Mouse (Mus musculus) yolk sac, embryonic 10.5 days (tissue): Measurements from ENCODE around the gene Aqp1.

Source experiments
- DNase-seq: peaks from one replicate; pipeline ENCODE4 v3.0.0-alpha.2; 2017; ENCODE audit warnings: low spot score

Aqp1 gene

DNA sequence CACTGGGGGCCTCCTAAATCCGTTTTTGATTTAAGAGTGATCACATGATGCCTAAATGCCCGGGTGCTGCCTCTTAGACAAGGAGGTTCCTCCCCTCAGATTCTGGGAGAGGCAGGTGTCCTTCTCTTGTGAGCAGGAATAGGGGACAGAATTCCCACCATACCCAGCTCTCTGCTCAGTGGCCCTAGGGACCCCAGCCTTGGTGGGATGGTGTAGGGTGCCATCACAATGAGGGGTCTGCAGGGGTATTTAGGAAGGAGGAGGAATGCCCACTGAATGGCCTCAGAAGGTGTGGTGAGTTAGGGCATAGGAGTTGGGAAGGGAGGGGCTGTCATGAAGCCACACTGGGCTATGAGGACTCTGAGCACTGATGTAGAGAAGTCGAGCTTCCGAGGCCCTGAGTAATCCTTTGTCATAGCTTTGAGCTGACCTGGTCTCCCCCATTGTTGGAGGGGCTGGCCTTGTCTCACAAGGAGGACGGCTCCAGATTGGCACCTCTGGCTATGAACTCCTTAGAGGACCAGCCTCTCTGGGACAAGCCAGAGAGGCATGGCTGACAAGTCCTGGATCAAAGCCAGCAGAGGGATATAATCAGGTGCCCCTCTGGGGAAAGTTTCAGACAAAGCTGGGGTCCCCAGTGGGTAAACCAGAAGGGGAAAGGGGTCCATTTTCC, 4.0 kb upstream of the Aqp1 start:
- no peak for DNase-seq

DNA sequence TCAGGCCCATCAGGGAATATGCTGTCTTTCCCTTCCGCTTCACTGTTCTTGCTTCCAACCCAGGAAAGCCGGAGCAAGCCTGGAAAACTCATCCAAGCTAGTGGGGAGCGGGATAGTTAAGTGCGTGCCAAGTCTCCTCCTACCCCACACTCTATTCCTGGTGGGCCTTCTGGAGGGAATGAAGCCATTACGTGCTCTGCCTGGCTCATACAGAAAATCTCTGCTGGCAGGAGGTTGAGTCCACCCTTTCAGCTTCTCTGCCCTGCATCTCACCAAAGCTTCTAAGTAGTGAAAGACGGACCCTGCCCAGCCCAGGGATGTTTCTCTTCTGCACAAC, 3.5 kb upstream of the Aqp1 start:
- no peak for DNase-seq

DNA sequence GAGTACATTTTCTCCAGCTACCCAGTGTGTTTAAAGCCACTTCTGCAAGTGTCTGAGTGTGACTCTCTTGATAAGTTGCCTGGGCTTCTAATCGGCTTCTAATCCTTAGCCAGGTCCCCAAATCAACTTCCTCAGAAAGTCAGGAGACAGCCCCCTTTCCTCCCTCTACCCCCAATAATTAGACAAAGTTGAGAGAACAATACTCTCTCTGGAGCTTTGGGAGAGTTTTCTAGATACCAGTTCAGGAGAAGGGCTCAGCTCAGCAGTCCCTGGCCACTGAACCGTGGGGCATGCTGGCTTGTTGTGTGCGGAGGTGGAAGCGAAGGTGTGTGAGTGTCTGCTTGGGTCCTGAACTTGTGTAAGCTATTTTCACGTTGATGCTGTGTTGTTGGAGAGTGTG, 1.0 kb downstream of the Aqp1 start:
- DNase-seq, result no peak

DNA sequence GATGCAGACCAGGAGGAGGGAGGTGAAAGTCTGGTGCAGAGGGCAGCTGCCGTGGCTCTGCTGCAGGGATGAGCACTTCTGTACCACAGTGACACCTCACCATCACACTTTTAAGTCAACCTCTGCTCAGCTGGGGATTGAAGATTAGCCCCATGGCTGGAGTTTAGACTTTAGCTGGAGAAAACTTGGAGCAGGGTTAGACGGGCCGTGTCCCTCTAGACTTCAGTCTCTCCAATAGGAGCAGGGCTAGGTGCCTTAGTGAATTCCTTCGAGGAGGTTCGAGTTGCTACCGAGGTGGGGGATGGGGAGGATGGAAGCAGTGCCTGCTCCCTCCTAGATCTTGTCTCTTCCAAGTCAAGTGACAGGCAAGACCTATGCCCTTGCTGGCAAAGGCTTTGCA, 1.8 kb downstream of the Aqp1 start:
- peak; percentile 81 for DNase-seq

DNA sequence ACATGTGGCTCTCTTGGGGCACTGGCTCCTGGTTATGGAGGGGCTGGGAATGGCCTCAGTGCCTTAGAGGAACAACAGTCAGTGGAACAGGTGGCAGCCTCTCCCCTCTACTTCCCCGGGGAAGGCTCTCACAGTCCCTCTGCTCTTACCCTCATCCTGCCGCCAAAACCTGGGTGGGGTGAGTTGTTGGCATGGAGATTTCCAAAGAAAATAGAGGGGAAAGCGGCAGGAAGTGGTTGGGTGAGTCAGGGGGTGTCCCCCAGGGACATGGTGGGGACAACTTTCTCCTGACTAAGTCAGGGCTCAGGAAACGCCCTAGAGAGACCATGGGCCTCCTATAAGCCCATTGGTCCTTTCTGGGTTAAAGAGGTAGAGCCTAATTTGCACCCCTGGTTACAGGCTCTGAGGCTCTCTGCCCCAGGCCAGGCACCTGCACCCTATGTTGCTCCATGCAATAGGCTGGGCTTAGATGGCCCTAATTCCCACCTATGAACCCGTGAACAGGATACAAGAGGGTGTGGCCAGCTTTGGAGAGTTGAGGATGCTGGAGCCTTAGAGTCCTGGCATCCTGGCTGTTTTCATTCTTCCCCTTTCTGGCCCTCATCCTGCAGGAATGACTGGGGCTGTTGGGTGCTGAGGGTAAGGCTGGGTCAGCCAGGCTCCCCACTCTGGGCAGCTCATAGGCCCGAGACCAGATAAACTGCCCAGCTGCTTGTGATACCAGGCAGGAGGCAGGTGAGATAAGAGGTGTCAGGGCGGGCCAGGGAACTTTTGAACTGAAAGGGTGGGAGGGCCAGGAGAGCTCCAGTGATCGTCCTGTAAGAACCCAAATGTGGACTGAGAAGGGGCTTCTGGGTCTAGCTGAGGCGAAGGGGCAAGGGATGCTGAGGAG, 2.9 kb downstream of the Aqp1 start:
- DNase-seq, result no peak

DNA sequence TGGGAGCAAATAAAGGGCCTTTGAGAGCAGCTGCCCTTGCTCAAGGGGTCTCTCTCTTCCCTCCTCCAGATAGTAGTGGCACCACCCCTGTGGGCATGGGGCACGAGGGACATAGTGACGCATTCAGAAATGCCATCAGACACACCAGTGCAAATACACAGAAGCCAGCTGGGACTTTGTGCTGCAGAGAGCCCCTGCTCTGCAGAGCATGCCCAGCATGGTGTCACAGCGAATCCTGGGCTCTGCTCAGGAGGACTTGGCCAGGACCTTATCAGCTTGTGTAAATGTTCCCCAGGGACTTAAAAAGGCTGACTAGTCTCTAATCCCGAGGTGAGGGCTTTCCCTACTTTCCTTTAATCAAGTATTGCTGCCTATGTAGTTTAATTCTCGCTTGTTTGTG, 5.5 kb downstream of the Aqp1 start:
- DNase-seq, result peak; percentile 76

DNA sequence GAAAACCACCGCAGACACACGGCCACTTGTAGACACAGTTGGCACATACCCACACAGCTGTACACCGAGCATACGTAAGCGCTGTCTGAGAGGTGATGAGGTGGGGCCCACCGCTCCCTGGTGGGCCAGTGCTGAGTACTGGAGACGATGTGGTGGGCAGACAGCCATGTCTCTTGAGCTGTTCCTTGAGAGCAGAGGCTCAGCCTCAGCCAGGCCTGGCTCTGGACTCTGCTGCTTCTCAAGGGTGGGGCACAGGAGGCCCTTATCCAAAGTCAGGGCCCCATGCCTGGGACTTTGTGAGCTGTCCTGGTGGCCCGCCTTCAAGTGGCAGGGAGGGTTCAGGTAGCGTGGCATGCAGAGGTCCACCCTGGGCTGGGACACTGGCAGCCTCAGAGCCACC, 6.1 kb downstream of the Aqp1 start:
- no peak for DNase-seq

DNA sequence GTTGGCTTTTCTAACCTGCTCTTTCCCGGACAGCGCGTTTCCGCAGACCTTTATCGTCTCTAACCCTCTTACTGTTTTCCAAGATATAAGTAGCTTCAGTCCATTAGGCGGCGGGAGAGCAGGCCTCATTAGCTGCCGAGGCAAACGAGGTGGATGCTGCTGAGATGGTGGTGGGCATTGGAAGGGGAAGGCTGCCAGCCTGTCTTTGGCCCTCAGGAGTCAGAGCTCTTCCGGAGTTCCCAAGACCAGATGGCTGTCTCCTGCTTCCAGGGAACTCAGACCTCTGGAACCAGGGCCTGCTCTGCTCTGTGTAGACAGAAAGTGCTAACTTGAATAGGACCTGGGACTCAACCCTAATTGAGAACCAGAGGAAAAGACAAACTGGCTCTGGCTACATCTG, 7.2 kb downstream of the Aqp1 start:
- no peak for DNase-seq

DNA sequence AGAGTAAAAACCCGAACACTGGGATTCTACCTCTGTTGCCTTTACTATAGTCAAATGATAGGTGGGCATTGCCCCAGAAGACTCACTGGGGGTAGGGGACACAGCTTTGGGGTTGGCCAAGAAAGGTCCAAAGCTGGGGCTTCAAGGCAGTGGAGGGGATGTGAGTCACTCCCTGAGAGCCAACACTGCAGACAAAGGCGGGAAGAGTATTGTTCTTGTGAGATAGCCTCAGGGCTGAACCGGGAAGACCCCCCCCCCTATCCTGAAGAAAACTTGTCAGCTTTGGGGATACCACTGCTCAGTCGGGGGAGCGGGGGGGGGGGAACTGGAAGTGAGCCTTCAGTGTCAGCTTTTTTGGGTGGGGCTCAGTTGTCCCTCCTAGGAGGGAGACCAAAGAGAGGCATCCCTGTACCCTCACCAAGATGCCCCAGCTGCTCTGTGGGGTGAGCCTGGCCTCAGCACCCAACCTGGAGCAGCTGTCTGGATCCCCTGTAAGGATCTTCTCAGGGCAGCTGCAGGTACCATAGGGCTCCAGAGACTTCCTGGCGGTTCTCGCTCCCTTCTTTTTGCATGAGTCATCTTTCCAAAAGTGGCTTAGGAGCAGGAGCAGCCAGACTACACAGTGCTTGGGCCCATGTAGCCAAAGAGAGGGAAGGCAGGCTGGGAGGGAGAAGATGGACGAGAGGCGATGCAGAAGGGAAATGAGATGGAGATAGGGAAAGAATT, 8.2 kb downstream of the Aqp1 start:
- DNase-seq, result no peak

DNA sequence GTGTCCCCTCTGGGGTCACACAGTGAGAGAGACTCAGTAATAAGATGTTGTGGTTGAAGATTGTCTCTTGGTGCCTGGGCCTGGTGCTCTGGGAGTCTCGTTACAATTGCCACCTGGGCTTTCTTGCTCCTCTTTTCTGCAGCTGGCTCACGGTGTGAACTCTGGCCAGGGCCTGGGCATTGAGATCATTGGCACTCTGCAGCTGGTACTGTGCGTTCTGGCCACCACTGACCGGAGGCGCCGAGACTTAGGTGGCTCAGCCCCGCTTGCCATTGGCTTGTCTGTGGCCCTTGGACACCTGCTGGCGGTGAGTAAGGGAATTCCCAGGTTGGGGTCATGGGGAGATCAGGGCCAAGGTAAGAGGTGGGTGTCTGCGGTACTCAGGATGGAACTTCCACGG, 9.0 kb downstream of the Aqp1 start:
- no peak for DNase-seq

DNA sequence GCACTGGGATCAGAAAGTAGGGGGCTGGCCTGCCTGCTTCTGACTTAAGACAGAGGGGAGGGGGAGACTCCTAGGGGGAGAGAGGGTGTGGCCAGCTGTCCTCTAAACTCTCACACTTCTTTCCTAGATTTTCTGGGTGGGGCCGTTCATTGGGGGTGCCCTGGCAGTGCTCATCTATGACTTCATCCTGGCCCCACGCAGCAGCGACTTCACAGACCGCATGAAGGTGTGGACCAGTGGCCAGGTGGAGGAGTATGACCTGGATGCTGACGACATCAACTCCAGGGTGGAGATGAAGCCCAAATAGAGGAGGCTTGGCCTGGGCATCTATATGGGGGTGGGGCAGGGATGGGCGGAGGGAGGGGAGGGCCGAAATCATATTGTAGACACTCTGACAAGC, 10.3 kb downstream of the Aqp1 start:
- no peak for DNase-seq

DNA sequence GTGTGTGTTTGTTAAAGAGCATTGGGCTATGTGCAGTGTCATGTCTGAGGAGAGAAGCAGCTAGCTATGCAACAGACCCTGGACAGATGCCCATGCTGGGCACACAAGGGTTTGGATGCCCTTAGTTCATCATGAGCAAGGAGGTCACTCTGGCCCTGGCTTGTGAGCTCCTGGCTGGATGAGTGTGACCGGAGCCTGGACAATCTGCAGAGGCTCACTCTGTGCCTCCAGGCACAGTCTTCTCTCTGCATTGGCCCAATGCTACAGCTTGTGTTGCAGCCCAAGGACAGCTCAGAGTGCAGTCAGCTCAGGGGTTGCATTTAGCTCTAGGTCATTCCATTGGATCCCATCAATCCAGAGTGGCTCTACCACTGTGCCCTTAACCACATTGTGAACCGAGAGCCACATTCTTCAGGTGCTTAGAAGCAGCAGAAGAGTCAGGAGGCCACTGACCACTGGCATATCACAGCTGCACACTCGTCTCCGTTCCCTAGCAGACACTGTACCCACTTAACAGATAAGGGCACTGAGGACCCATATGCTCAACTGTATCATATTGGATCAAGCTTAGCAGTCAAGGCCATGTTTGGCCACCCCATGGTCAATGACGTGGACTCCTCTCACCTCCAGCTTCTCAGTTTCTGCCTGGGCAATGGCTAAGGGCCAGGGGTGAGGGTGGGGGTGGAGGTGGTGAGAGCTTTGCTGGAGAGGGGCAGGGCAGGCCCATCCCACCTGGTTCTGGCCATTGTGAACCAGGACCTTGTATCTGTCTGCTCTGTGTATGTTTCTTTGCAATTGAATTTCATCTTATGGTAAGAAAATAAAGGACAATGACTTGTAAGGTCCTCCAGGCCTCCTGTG, 11.7 kb downstream of the Aqp1 start:
- DNase-seq, result no peak

DNA sequence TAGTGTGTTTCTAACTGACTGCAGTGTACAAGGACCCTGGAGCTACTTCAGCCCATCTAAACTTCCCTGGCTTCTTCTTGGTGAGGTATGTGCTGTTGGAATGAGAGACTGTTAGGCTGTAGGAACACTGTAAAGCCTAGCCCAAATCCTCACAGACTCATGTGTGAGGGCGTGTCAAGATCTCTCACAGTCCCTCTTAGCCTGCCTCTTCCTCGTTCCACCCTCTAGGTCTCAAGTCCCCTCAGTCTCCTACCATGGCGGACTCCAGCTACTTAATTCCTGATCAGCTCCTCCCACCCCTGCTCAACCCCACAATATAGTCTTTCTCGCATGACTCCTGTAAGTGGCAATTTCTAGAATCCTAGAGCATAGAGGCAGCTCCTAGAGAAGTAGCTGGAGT, 13.0 kb downstream of the Aqp1 start:
- DNase-seq, result no peak

DNA sequence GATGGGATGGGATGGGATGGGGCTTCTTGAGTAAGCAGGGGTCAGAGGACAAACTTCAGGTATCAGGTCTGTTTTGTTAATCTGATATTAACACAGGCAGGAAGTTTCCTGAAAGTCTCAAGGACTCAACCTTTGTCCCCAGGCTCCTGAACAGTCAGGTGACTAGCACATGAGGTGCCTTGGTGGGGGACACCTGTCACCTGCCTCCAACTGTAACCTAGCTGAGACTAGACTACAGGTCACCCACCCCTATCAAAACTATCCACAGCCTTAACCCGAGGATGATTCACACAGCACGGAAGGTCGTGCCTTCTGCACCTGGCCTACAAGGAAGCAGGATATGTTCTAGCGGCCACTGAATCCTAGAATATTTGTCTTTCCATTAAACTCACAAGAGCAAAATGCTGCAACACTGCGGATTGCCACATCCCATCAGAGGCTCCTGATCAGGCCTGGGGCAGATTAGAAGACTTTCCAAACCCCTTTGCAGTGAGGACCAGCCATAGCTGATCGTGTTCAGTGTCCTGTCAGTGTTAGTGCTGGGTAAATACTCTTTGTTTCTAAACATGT, 14.2 kb downstream of the Aqp1 start:
- peak; percentile 69 for DNase-seq

DNA sequence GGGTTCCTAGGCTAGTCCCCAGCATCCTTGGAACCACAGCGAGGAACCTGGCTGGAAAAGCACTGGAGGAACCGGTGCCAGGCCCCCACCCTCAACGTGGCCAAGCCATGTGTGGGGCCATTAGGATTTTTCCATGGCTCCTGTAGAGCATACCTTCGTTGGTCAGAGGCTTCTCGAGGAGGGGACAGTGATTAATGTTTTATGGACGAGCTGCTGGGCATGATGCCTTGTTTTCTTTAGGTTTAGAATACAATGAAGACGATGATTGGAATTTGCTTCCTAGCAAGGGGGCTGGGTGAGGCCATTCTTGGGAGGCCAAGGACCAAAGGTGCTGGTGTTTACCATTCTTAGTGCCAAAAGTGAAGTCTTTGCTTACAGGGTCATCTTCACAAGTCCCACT, 15.5 kb downstream of the Aqp1 start:
- no peak for DNase-seq

DNA sequence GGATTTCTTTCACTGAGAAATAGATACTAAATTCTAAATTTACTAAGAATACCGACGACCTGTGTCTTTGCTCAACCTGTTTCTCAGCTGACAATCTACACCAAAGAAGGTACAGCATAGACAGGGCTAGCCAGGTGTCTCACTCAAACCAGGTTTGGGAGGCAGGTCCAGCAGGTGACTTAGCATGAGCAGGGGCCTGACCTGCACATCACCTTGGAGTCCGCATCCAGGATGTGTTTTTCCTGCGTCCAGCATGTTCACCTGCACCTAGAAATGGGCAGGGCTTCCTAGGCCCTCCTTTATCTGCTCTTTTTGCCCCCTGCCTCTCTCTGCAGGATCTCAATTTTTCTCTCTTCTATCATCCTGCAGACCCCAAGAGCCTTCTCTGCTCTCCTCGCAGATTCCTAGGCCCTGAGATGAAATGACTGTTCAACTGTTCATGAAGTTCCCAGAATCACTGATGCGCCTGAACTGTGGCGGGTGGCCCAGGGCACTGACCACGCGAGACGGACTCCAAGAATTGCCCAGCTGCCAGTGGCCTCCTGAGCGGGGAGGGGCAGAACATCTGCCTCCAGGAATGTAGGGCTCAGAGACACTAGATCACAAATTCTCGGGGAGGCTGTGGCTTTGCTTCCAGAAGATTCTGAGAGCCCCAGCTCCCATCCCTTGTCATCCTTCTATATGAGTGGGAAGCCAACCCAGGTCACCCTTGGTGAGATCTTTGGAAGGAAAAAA, 17.6 kb downstream of the Aqp1 start:
- no peak for DNase-seq

DNA sequence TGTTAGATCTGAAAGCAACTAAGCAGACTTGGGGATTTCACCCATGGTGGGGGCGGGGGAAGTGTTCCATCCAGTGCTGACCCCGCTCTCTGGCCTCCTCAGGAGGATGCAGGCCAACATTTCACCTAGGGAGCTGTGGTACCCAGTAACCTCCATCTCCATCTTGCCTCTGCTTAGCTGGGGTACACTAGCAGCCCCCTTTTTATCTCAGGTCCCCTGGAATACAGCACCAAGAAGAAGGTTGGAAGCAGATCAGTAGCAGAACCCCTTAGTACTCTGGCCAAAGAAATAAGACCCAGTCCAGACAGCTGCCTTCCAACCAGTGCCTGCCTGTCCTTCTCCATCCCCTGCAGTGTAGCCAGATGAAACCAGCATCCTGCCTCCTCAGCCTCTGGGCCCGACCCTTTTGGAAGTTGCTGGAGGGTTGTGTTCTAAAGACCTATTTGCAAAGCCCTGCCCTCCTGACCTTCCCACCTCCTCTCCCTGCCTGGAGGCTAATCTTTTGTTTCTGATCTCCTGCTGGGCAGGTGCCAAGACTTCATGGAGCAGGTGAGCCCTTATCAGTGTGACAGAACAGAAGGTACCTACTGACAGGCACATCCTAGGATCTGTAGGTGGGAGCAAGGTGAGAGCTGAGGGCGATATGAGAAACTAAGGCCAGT, 18.4 kb downstream of the Aqp1 start:
- peak; percentile 53 for DNase-seq

DNA sequence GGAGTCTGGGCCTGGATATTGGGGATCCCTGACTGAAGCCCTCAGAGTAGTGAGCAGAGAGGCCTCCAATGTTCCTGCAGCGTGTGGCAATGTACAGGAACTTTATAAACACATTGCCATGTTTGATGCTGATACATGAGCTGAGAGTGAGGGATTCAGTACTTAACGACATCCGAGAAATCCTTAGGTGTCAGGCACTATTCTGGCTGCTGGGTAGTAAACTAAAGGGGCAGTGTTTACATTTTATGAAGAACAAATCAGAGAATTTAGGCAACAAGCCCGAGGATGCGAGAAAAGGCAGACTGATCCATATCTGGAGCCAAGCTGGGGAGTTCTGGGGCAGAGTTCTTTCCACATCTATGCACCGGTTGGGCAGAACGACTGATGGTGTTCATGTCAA, 19.3 kb downstream of the Aqp1 start:
- DNase-seq, result no peak

DNA sequence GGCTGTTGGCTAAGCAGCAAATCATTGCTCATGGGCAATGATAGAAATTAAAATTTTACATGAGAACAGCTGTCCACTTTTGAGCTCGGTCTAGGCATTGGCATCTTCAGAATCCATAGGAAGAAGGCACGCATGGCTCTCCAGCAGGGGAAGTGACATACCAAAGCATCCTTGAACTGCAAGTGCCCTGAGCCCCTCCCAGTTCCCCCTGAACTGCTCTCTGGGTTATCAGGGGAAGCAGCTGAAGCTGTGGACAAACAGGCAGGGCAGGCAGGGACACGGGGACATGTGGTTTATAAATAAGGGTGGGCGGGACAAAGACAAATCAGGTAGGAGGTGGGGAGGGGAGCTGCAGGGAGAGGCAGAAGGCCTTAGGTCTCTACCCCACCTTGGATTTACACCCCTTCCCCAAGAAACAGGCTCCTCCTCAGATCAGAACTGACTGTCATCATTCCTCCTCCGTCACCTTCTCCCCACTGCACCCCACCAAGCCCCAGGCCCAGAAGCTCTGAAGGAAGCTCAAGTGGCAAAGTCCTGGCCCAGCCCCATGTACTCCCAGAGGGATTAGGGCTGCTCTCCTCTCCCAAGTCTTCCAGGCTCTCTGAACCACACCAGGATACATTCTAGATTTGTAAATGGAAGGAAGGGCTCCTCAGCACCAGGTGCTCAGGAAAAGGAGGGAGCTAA, 19.9 kb downstream of the Aqp1 start:
- DNase-seq, result peak; percentile 62
